Mouse (Mus musculus) heart, embryonic 13.5 days (tissue): ENCODE results near the gene Hivep3. TPM values are rescaled to one million over a fixed set of nuclear protein-coding genes. Genes with fewer than 3 reads are reported as not detected.

Experiments
- ATAC-seq: fragments of 200-750 bp; cut with Nextera tagmentation; 2 replicates; pipeline ENCODE4 v1.8.0; 2017; ENCODE audit warnings: moderate TSS enrichment; ENCODE audit not compliant: insufficient number of reproducible peaks, low FRiP score, low TSS enrichment; ENCODE audit errors: extremely low read depth
- H3K27ac ChIP-seq: fragments of 300-500 bp; sonication (generic); replicated peaks from 2 replicates; pipeline ENCODE4 v1.5.1; 2015; ENCODE audit warnings: moderate library complexity, mild to moderate bottlenecking, inconsistent platforms
- H3K27me3 ChIP-seq: fragments of 300-500 bp; sonication (generic); replicated peaks from 2 replicates; pipeline ENCODE4 v1.6.1; 2015; ENCODE audit warnings: mild to moderate bottlenecking, inconsistent platforms
- H3K36me3 ChIP-seq: fragments of 300-500 bp; sonication (generic); 2 replicates; pipeline ENCODE4 v1.6.1; 2015; ENCODE audit warnings: mild to moderate bottlenecking, inconsistent platforms
- H3K4me1 ChIP-seq: fragments of 300-500 bp; sonication (generic); 2 replicates; pipeline ENCODE4 v1.6.1; 2015; ENCODE audit warnings: inconsistent platforms
- H3K4me2 ChIP-seq: fragments of 300-500 bp; sonication (generic); 2 replicates; pipeline ENCODE4 v1.6.1; 2015; ENCODE audit warnings: inconsistent platforms, mild to moderate bottlenecking, moderate library complexity
- H3K4me3 ChIP-seq: fragments of 300-500 bp; sonication (generic); 2 replicates; pipeline ENCODE4 v1.5.1; 2015; ENCODE audit warnings: moderate library complexity, mild to moderate bottlenecking, inconsistent platforms
- H3K9ac ChIP-seq: fragments of 300-500 bp; sonication (generic); 2 replicates; pipeline ENCODE4 v1.6.1; 2015; ENCODE audit warnings: inconsistent platforms, mild to moderate bottlenecking, moderate library complexity
- H3K9me3 ChIP-seq: fragments of 300-500 bp; sonication (generic); 2 replicates; pipeline ENCODE4 v1.6.1; 2016; ENCODE audit warnings: inconsistent platforms
- WGBS: fragments of 180-500 bp; shearing (Covaris S2); methylation state at CpG from one replicate; pipeline ENCODE4 v1.1.7; 2015; ENCODE audit warnings: mixed read lengths; 5-methylcytosine and 5-hydroxymethylcytosine counted together
- polyA plus RNA-seq: library from polyadenylated mRNA; unstranded; fragments of >200 nt; fragmentation: Nextera tagmentation; extraction: Ambion mirVana; gene quantifications from 2 replicates; pipeline ENCODE4 v1.2.1, GENCODE M21; 2015

Hivep3 gene
- polyA plus RNA-seq, 1 experiment from 2014 or later = 5.0 TPM

- Histone ChIP-seq H3K27me3 (no peaks in the 10 kb centered on the region), H3K4me2 (no peak overlapping the region), H3K4me1 (no peaks in the 10 kb centered on the region), H3K4me3 (no peak overlapping the region), H3K36me3 (no peaks in the 10 kb centered on the region), H3K27ac (no peak overlapping the region), H3K9me3 (no peaks in the 10 kb centered on the region), H3K9ac (no peak overlapping the region)
- no peak for ATAC-seq
- 73% methylated on average over 2 of the region's 2 CpGs for WGBS
Observed at GRCm38 (mm10) chr4:119762171-119762570, 28.6 kb downstream of the Hivep3 start.

GRCm38 (mm10) chr4:119768046-119768445, 34.5 kb downstream of the Hivep3 start:
- no peaks in the 10 kb centered on the region for H3K36me3 ChIP-seq
- no peaks in the 10 kb centered on the region for H3K4me1 ChIP-seq
- no peak overlapping the region for H3K9ac ChIP-seq
- H3K4me3 ChIP-seq = no peak overlapping the region
- H3K9me3 ChIP-seq = no peaks in the 10 kb centered on the region
- ATAC-seq = no peak
- H3K27ac ChIP-seq = no peak overlapping the region
- no peaks in the 10 kb centered on the region for H3K27me3 ChIP-seq
- no peak overlapping the region for H3K4me2 ChIP-seq
- WGBS = 78% methylated on average over 3 of the region's 3 CpGs

- Histone ChIP-seq H3K9ac (no peak overlapping the region), H3K27ac (no peak overlapping the region), H3K4me2 (no peak overlapping the region), H3K4me3 (no peak overlapping the region), H3K36me3 (no peaks in the 10 kb centered on the region), H3K4me1 (0 out of 2 replicates have a peak, but pooled peaks cover 8% of the 10 kb centered on the region), H3K9me3 (no peaks in the 10 kb centered on the region), H3K27me3 (0 out of 2 replicates have a peak, but pooled peaks cover 4% of the 10 kb centered on the region)
- WGBS = 79% methylated on average over 3 of the region's 3 CpGs
- ATAC-seq = no peak
Observed at GRCm38 (mm10) chr4:119775913-119776312, 42.3 kb downstream of the Hivep3 start.

- 78% methylated on average over 3 of the region's 3 CpGs for WGBS
- Histone ChIP-seq H3K9ac (no peak overlapping the region), H3K4me2 (no peak overlapping the region), H3K27me3 (0 out of 2 replicates have a peak, but pooled peaks cover 4% of the 10 kb centered on the region), H3K4me3 (no peak overlapping the region), H3K36me3 (no peaks in the 10 kb centered on the region), H3K27ac (no peak overlapping the region), H3K4me1 (0 out of 2 replicates have a peak, but pooled peaks cover 8% of the 10 kb centered on the region), H3K9me3 (no peaks in the 10 kb centered on the region)
- ATAC-seq = no peak
Observed at GRCm38 (mm10) chr4:119777146-119777545, 43.6 kb downstream of the Hivep3 start.

GRCm38 (mm10) chr4:119779561-119780400, 46.2 kb downstream of the Hivep3 start:
- ATAC-seq = no peak
- Histone ChIP-seq H3K4me2 (no peak overlapping the region), H3K27ac (no peak overlapping the region), H3K4me3 (no peak overlapping the region), H3K27me3 (0 out of 2 replicates have a peak, but pooled peaks cover 4% of the 10 kb centered on the region), H3K4me1 (0 out of 2 replicates have a peak, but pooled peaks cover 8% of the 10 kb centered on the region), H3K9me3 (no peaks in the 10 kb centered on the region), H3K36me3 (no peaks in the 10 kb centered on the region), H3K9ac (no peak overlapping the region)
- 44% methylated on average over 5 of the region's 5 CpGs for WGBS

- no peak for ATAC-seq
Observed at GRCm38 (mm10) chr4:119780881-119781280, 47.3 kb downstream of the Hivep3 start.

GRCm38 (mm10) chr4:119784959-119785358, 51.4 kb downstream of the Hivep3 start:
- Histone ChIP-seq H3K4me1 (0 out of 2 replicates have a peak, but pooled peaks cover 2% of the 10 kb centered on the region), H3K9ac (no peak overlapping the region), H3K4me2 (no peak overlapping the region), H3K4me3 (no peak overlapping the region), H3K36me3 (no peaks in the 10 kb centered on the region), H3K27ac (no peak overlapping the region), H3K27me3 (no peaks in the 10 kb centered on the region), H3K9me3 (no peaks in the 10 kb centered on the region)
- no peak for ATAC-seq
- WGBS = 74% methylated on average over 3 of the region's 3 CpGs

More at GRCm38 (mm10) chr4:119780881-119781280, 47.3 kb downstream of the Hivep3 start:
- H3K4me1 ChIP-seq = 0 out of 2 replicates have a peak, but pooled peaks cover 8% of the 10 kb centered on the region
- no peaks in the 10 kb centered on the region for H3K36me3 ChIP-seq
- H3K9me3 ChIP-seq = no peaks in the 10 kb centered on the region
- H3K4me2 ChIP-seq = no peak overlapping the region
- 0 out of 2 replicates have a peak, but pooled peaks cover 2% of the 10 kb centered on the region for H3K27me3 ChIP-seq
- WGBS = 65% methylated on average over 6 of the region's 6 CpGs
- H3K9ac ChIP-seq = no peak overlapping the region
- H3K27ac ChIP-seq = no peak overlapping the region
- H3K4me3 ChIP-seq = no peak overlapping the region

- WGBS = 64% methylated on average over 2 of the region's 2 CpGs
- no peak for ATAC-seq
Observed at GRCm38 (mm10) chr4:119786307-119786706, 52.7 kb downstream of the Hivep3 start.

GRCm38 (mm10) chr4:119786721-119787120, 53.1 kb downstream of the Hivep3 start:
- peaks cover 3% of the 10 kb centered on the region; the same call in 1 of the 2 replicates for H3K27me3 ChIP-seq
- H3K4me1 ChIP-seq = no peaks in the 10 kb centered on the region
- H3K9ac ChIP-seq = no peak overlapping the region
- H3K4me2 ChIP-seq = no peak overlapping the region
- ATAC-seq = no peak
- no peak overlapping the region for H3K4me3 ChIP-seq
- H3K36me3 ChIP-seq = no peaks in the 10 kb centered on the region
- 55% methylated on average over 1 of the region's 2 CpGs for WGBS
- H3K27ac ChIP-seq = no peak overlapping the region
- no peaks in the 10 kb centered on the region for H3K9me3 ChIP-seq

More at GRCm38 (mm10) chr4:119786307-119786706, 52.7 kb downstream of the Hivep3 start:
- Histone ChIP-seq H3K4me3 (no peak overlapping the region), H3K36me3 (no peaks in the 10 kb centered on the region), H3K9ac (no peak overlapping the region), H3K4me1 (no peaks in the 10 kb centered on the region), H3K9me3 (no peaks in the 10 kb centered on the region), H3K27me3 (peaks cover 3% of the 10 kb centered on the region; the same call in 1 of the 2 replicates), H3K4me2 (no peak overlapping the region), H3K27ac (no peak overlapping the region)

GRCm38 (mm10) chr4:119788746-119789145, 55.2 kb downstream of the Hivep3 start:
- Histone ChIP-seq H3K36me3 (no peaks in the 10 kb centered on the region), H3K4me2 (no peak overlapping the region), H3K9me3 (no peaks in the 10 kb centered on the region), H3K27ac (no peak overlapping the region), H3K9ac (no peak overlapping the region), H3K4me1 (no peaks in the 10 kb centered on the region), H3K27me3 (peaks cover 3% of the 10 kb centered on the region; the same call in 1 of the 2 replicates), H3K4me3 (no peak overlapping the region)
- ATAC-seq = no peak
- WGBS = 80% methylated on average over 6 of the region's 6 CpGs

GRCm38 (mm10) chr4:119789495-119790148, 56.0 kb downstream of the Hivep3 start:
- Histone ChIP-seq H3K4me1 (no peaks in the 10 kb centered on the region), H3K27ac (no peak overlapping the region), H3K36me3 (no peaks in the 10 kb centered on the region), H3K27me3 (peaks cover 3% of the 10 kb centered on the region; the same call in 1 of the 2 replicates), H3K4me3 (no peak overlapping the region), H3K4me2 (no peak overlapping the region), H3K9ac (no peak overlapping the region), H3K9me3 (no peaks in the 10 kb centered on the region)
- 79% methylated on average over 9 of the region's 9 CpGs for WGBS
- no peak for ATAC-seq
